In the genomic region with DNA sequence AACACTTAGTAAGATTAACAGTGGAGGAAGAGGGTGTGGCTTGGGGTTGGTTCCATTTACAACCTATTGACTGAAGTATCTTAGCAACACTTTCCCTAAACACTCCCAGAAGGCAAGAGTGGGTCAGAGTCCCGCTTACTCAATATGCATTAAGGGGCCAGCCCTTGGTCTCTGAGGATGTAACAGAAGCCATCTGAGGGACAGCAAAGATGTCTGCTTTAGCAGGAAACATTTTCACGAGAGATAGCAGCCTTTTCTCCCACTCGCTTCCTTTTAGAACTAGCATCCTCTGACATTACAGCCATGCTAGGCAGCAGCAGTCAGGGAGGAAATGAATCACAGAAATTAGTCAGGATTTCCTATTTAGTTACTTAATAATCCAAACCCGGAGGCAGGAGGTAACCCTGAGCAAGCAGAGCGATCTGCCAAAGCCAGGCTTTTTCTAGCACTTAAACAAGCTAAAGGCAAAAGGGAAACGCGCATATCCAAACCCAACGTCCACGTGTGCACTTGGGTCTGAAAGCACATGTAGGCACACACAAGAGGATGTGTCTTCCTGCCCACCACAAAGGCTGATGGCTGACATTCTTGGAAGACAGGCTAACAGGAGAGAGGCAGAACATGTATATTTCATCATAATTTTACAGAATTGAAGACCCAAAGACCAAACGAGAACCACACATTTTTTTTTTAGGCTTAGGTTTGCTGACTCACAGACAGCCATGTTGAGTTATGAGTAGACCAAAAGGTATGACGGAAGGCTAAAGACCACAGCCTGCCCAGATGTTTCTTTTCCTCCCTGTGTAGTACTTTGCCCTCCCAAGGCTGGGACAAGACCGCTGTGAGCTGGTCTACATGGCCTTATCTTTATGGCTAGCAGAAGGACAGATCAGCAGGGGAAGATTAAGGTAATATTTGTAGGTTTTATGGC, we compare ENCODE assay signal across 7 mouse cellular contexts. TPM values are rescaled to one million over a fixed set of nuclear protein-coding genes. Genes with fewer than 3 reads are reported as not detected.
DNase-seq lines count a peak whose midpoint lies in the region; ATAC-seq lines count a peak whose summit lies in the region.

No protein-coding gene starts in this region.

- 50% methylated on average over 12 of the region's 12 CpGs for WGBS in heart, embryonic 16.5 days
- 45% methylated on average over 12 of the region's 12 CpGs for WGBS in limb, embryonic 13.5 days

- H3K27me3 ChIP-seq in heart, embryonic 16.5 days (ENCODE audit: control insufficient read depth, insufficient read depth, low read length) = no peaks in the 10 kb centered on the region
- H3K27me3 ChIP-seq in limb, embryonic 13.5 days = no peaks in the 10 kb centered on the region

- H3K36me3 ChIP-seq in heart, embryonic 16.5 days (ENCODE audit: control insufficient read depth, insufficient read depth) = 0 out of 2 replicates have a peak, but pooled peaks cover 4% of the 10 kb centered on the region
- peaks cover 6% of the 10 kb centered on the region for H3K36me3 ChIP-seq in limb, embryonic 13.5 days

- no peak overlapping the region for H3K4me3 ChIP-seq in heart, embryonic 16.5 days (ENCODE audit: low read length)
- H3K4me3 ChIP-seq in limb, embryonic 13.5 days = no peak overlapping the region

- ATAC-seq in heart, embryonic 16.5 days (replicated peaks; ENCODE audit: extremely low read depth, insufficient read depth, low FRiP score) = peak; percentile 89
- peak; percentile 64 for ATAC-seq in limb, embryonic 13.5 days (ENCODE audit: low FRiP score, low read depth)

- peak overlapping the region; percentile 1; the same call in 1 of the 2 replicates for H3K4me2 ChIP-seq in heart, embryonic 16.5 days (ENCODE audit: low read depth, low read length)
- H3K4me2 ChIP-seq in limb, embryonic 13.5 days (replicated peaks) = peak overlapping the region; percentile 38

- H3K9me3 ChIP-seq in heart, embryonic 16.5 days (replicated peaks; ENCODE audit: control insufficient read depth, low read length) = peaks cover 2% of the 10 kb centered on the region; the same call in 1 of the 2 replicates
- H3K9me3 ChIP-seq in limb, embryonic 13.5 days = peaks cover 6% of the 10 kb centered on the region

- H3K9ac ChIP-seq in heart, embryonic 16.5 days (ENCODE audit: low read length) = no peak overlapping the region
- no peak overlapping the region for H3K9ac ChIP-seq in limb, embryonic 13.5 days

- DNase-seq in 416B (ENCODE audit: low read depth) = peak; percentile 100
- DNase-seq in CD4-positive, CD25-positive, alpha-beta regulatory T cell, adult 2 months (ENCODE audit: low read depth, low spot score) = peak; percentile 69
- peak; percentile 38 for DNase-seq in c-Kit-positive CD71-positive TER-119-positive erythroid progenitor cells, embryonic 14.5 days (ENCODE audit: low spot score)
- DNase-seq in natural killer cell, adult 2 months (ENCODE audit: low spot score in 2 of 2) = peak; percentile 11 to 27
- no peak for DNase-seq in left cerebral cortex, adult 9 months (ENCODE audit: low spot score in 2 of 2)

- peak overlapping the region; percentile 85 for H3K27ac ChIP-seq in heart, embryonic 16.5 days (ENCODE audit: low read length)
- H3K27ac ChIP-seq in limb, embryonic 13.5 days = peak overlapping the region; percentile 74; the same call in 1 of the 2 replicates

- peaks cover 12% of the 10 kb centered on the region for H3K4me1 ChIP-seq in heart, embryonic 16.5 days (ENCODE audit: control insufficient read depth, insufficient read depth, low read length)
- peaks cover 37% of the 10 kb centered on the region for H3K4me1 ChIP-seq in limb, embryonic 13.5 days

RNA-seq across cellular contexts. Expression of gene Gm10322, which starts 37.7 kb away (rescaled TPM):
- not detected in 2 replicates for polyA plus RNA-seq in heart, embryonic 16.5 days (2015; fragmentation: Nextera tagmentation; extraction: Ambion mirVana)
- not detected in 2 replicates for polyA plus RNA-seq in limb, embryonic 13.5 days (2015; fragmentation: Nextera tagmentation; extraction: Ambion mirVana)

RNA-seq across cellular contexts. Expression of gene Mcu, which starts 38.4 kb away (rescaled TPM):
- polyA plus RNA-seq in heart, embryonic 16.5 days (2015; fragmentation: Nextera tagmentation; extraction: Ambion mirVana) = 22.2 and 23.8 TPM in 2 replicates
- 62.3 and 65.3 TPM in 2 replicates for polyA plus RNA-seq in limb, embryonic 13.5 days (2015; fragmentation: Nextera tagmentation; extraction: Ambion mirVana)

Comparison
In these comparisons a context has a peak if more than half of its experiments do, and no peak if none do; other contexts are left out.
1. DNase-seq: peak in 416B (single experiment), CD4-positive, CD25-positive, alpha-beta regulatory T cell, adult 2 months (single experiment), c-Kit-positive CD71-positive TER-119-positive erythroid progenitor cells, embryonic 14.5 days (single experiment) and natural killer cell, adult 2 months (2 of 2); none in left cerebral cortex, adult 9 months (0 of 2).